12 mouse cellular contexts compared by ENCODE assay signal in genomic region chr1:190724591-190725380, GRCm38 (mm10).
DNase-seq lines count a peak whose midpoint lies in the region; ATAC-seq and TF ChIP-seq lines count a peak whose summit lies in the region.
"Had no signal": no experiment of that assay in that cellular context is flagged by ENCODE, and none has a peak within 500 bp of the region (broad histone marks: within the 10 kb centered on the region; RNA-seq: fewer than 3 reads in every experiment).

No protein-coding gene starts in this region.

- peaks cover 16% of the 10 kb centered on the region; the same call in 1 of the 2 replicates for H3K4me1 ChIP-seq in forebrain, postnatal 0 days (ENCODE audit: insufficient read depth)

- no peaks in the 10 kb centered on the region; the same call in 1 of the 2 replicates for H3K27me3 ChIP-seq in forebrain, postnatal 0 days (ENCODE audit: insufficient read depth, low read length)
- H3K27me3 ChIP-seq: CH12.LX had no signal

- DNase-seq in layer of hippocampus, postnatal 10 days (ENCODE audit: low spot score in 2 of 2): peak; percentile 45 to 61
- no peak for DNase-seq in layer of hippocampus, postnatal 25 days (ENCODE audit: extremely low spot score in 1 of 2, low spot score in 1 of 2)
- peak; percentile 47 for DNase-seq in forebrain, postnatal 0 days
- DNase-seq in left cerebral cortex, postnatal 25 days (ENCODE audit: low spot score in 2 of 2): peak; percentile 12 to 42
- DNase-seq in right cerebral cortex, postnatal 14 days: peak; percentile 14
- DNase-seq in adrenal gland, postnatal 10 days: no peak
- no peak for DNase-seq in adrenal gland, adult 8-10 months
- DNase-seq: heart, postnatal 10 days; kidney, adult 9 months; lung, embryonic 14.5 days had no signal

- H3K4me2 ChIP-seq in forebrain, postnatal 0 days (ENCODE audit: low read depth): no peak overlapping the region
- H3K4me2 ChIP-seq: lung, embryonic 14.5 days had no signal

- no peak overlapping the region; the same call in 1 of the 2 replicates for H3K27ac ChIP-seq in forebrain, postnatal 0 days (ENCODE audit: low read depth, low read length)
- H3K27ac ChIP-seq: limb, embryonic 10.5 days had no signal

- WGBS in forebrain, postnatal 0 days: 16% methylated on average over 21 of the region's 21 CpGs

- H3K4me3 ChIP-seq in forebrain, postnatal 0 days (ENCODE audit: low read depth, low read length): no peak overlapping the region
- H3K4me3 ChIP-seq: limb, embryonic 10.5 days had no signal

- no peaks in the 10 kb centered on the region for H3K36me3 ChIP-seq in forebrain, postnatal 0 days (ENCODE audit: insufficient read depth)
- H3K36me3 ChIP-seq: limb, embryonic 10.5 days had no signal

- no peak for TF ChIP-seq CTCF in forebrain, postnatal 0 days (IDR thresholded peaks at IDR 0.05; ENCODE audit: low read depth)

- intact Hi-C loops in left cerebral cortex, postnatal 25 days (cut with DNase I): no loop called here

- no peaks in the 10 kb centered on the region for H3K9me3 ChIP-seq in forebrain, postnatal 0 days (ENCODE audit: low read length)
- H3K9me3 ChIP-seq: limb, embryonic 10.5 days had no signal

- peak; percentile 18 for ATAC-seq in forebrain, postnatal 0 days

- no peak overlapping the region for H3K9ac ChIP-seq in forebrain, postnatal 0 days
- H3K9ac ChIP-seq: lung, embryonic 14.5 days had no signal

Comparison
In these comparisons a context has a peak if more than half of its experiments do, and no peak if none do; other contexts are left out.
1. DNase-seq: peak in layer of hippocampus, postnatal 10 days (2 of 2), forebrain, postnatal 0 days (single experiment), left cerebral cortex, postnatal 25 days (2 of 2) and right cerebral cortex, postnatal 14 days (single experiment); none in layer of hippocampus, postnatal 25 days (0 of 2), adrenal gland, postnatal 10 days (single experiment) and adrenal gland, adult 8-10 months (single experiment).